ENCODE assay signal across 10 mouse cellular contexts in genomic region chr19:28726161-28726880, GRCm38 (mm10). TPM values are rescaled to one million over a fixed set of nuclear protein-coding genes. Genes with fewer than 3 reads are reported as not detected.
DNase-seq lines count a peak whose midpoint lies in the region; ATAC-seq and TF ChIP-seq lines count a peak whose summit lies in the region.
"Had no signal": no experiment of that assay in that cellular context is flagged by ENCODE, and none has a peak within 500 bp of the region (broad histone marks: within the 10 kb centered on the region; RNA-seq: fewer than 3 reads in every experiment).

No protein-coding gene starts in this region.

- no peaks in the 10 kb centered on the region for H3K9me3 ChIP-seq in midbrain, embryonic 10.5 days (replicated peaks)
- H3K9me3 ChIP-seq in midbrain, embryonic 13.5 days: no peaks in the 10 kb centered on the region
- H3K9me3 ChIP-seq: neural tube, embryonic 12.5 days had no signal

- intact Hi-C loops in heart, postnatal 10 days (cut with DNase I): loop anchor here (1.0 to 10.0 kb wide), 4 partner anchors 174 to 1279 kb away; no protein-coding TSS in a partner anchor
- intact Hi-C loops in left cerebral cortex, adult 2 months (cut with DNase I): loop anchor here (10.0 kb wide), 3 partner anchors 182 to 1282 kb away; no protein-coding TSS in a partner anchor

- no peak overlapping the region for H3K4me2 ChIP-seq in midbrain, embryonic 13.5 days (replicated peaks)
- H3K4me2 ChIP-seq: neural tube, embryonic 12.5 days had no signal

- peak; percentile 98 for TF ChIP-seq CTCF in left cerebral cortex, adult 2 months (IDR thresholded peaks at IDR 0.05)

- H3K27ac ChIP-seq in midbrain, embryonic 10.5 days (replicated peaks): no peak overlapping the region
- no peak overlapping the region for H3K27ac ChIP-seq in midbrain, embryonic 13.5 days
- peak overlapping the region; percentile 69; the same call in 1 of the 2 replicates for H3K27ac ChIP-seq in left cerebral cortex, adult 2 months
- H3K27ac ChIP-seq: neural tube, embryonic 12.5 days had no signal

- DNase-seq in midbrain, embryonic 10.5 days (ENCODE audit: low spot score): peak; percentile 41
- peak; percentile 26 for DNase-seq in WW6 (ENCODE audit: low read depth, low spot score)
- peak; percentile 83 to 84 for DNase-seq in cerebellum, postnatal 14 days
- DNase-seq in heart, postnatal 10 days: peak; percentile 64 to 77
- DNase-seq in left cerebral cortex, adult 2 months (ENCODE audit: extremely low spot score in 1 of 2, low spot score in 2 of 2): peak; percentile 74 to 78
- DNase-seq in retina, adult 2 months (ENCODE audit: low read depth, low spot score): peak; percentile 23

- WGBS in midbrain, embryonic 10.5 days: 61% methylated on average over 18 of the region's 18 CpGs
- WGBS in midbrain, embryonic 13.5 days: 57% methylated on average over 18 of the region's 18 CpGs

- ATAC-seq in midbrain, embryonic 13.5 days: no peak
- no peak for ATAC-seq in granulocyte monocyte progenitor cell, adult 5-6 weeks (replicated peaks; ENCODE audit: poor library complexity, severe bottlenecking)

- no peaks in the 10 kb centered on the region for H3K36me3 ChIP-seq in midbrain, embryonic 10.5 days
- no peaks in the 10 kb centered on the region for H3K36me3 ChIP-seq in midbrain, embryonic 13.5 days
- H3K36me3 ChIP-seq: neural tube, embryonic 12.5 days had no signal

- H3K27me3 ChIP-seq in midbrain, embryonic 10.5 days (ENCODE audit: low read depth, poor library complexity, severe bottlenecking): peaks cover 32% of the 10 kb centered on the region
- peaks cover 23% of the 10 kb centered on the region for H3K27me3 ChIP-seq in midbrain, embryonic 13.5 days

- 0 out of 2 replicates have a peak, but pooled peaks cover 3% of the 10 kb centered on the region for H3K4me1 ChIP-seq in midbrain, embryonic 10.5 days
- H3K4me1 ChIP-seq in midbrain, embryonic 13.5 days (replicated peaks): no peaks in the 10 kb centered on the region
- H3K4me1 ChIP-seq: neural tube, embryonic 12.5 days had no signal

- H3K4me3 ChIP-seq in midbrain, embryonic 10.5 days: no peak overlapping the region
- H3K4me3 ChIP-seq in midbrain, embryonic 13.5 days (replicated peaks): no peak overlapping the region
- peak overlapping the region; percentile 47 for H3K4me3 ChIP-seq in left cerebral cortex, adult 2 months
- H3K4me3 ChIP-seq: erythroblast, embryonic 14.5 days; neural tube, embryonic 12.5 days had no signal

- no peak overlapping the region for H3K9ac ChIP-seq in midbrain, embryonic 13.5 days (replicated peaks)
- H3K9ac ChIP-seq: neural tube, embryonic 12.5 days had no signal

RNA-seq across cellular contexts. Expression of gene Glis3, which starts 46.4 kb away (rescaled TPM):
- 4.1 and 4.3 TPM in 2 replicates for polyA plus RNA-seq in midbrain, embryonic 10.5 days (2016; fragmentation: Nextera tagmentation; extraction: Ambion mirVana)
- 2.2 and 2.9 TPM in 2 replicates for polyA plus RNA-seq in midbrain, embryonic 13.5 days (2015; fragmentation: Nextera tagmentation; extraction: Ambion mirVana)
- 1 to 10 TPM; 1.7 to 2.0 TPM for total RNA-seq in heart, postnatal 10 days (2021)
- total RNA-seq in left cerebral cortex, adult 2 months (2021): 1 to 10 TPM; 6.5 to 6.7 TPM
- total RNA-seq in granulocyte monocyte progenitor cell, adult 5-6 weeks (2014; fragmentation: Nextera tagmentation): 8.9 and 10.0 TPM in 2 replicates
- 3.4 and 4.5 TPM in 2 replicates for total RNA-seq in granulocyte monocyte progenitor cell, adult 5-6 weeks (2017)

Comparison
In these comparisons a context has a peak if more than half of its experiments do, and no peak if none do; other contexts are left out.
1. DNase-seq: peak in every context shown above with its lines; median percentile 84 in cerebellum, postnatal 14 days; 76 in left cerebral cortex, adult 2 months; 70 in heart, postnatal 10 days; 41 in midbrain, embryonic 10.5 days; 26 in WW6; 23 in retina, adult 2 months.